Mouse (Mus musculus): ENCODE results near the gene Castor2. TPM values are rescaled to one million over a fixed set of nuclear protein-coding genes. Genes with fewer than 3 reads are reported as not detected.

Castor2 gene
- polyA plus RNA-seq, 1 experiment: 15.9 TPM

DNA sequence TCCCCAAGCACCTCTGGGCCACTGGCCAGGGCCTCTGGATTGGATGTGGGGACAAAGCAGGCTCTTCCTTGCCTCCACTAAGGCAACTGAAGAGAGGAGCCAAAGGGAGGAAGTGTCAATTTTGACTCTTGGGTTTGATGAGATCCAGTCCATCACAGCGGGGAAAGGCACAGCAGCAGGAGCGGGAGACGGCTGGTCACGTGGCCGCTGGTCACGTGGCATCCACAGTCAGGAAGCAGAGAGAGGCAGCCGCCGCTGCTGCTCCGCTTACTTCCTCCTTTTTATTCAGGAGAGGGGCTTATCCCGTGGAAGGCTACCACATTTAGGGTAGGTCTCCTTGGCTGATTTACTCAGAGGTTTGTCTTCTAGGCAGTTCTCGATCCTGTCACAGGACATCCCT, 42.9 kb downstream of the Castor2 start:
- TF ChIP-seq POLR2A (IDR thresholded peaks at IDR 0.05; ENCODE audit: control insufficient read depth, extremely low read depth, insufficient read depth, low read length, poor library complexity) (no peak), CTCF (IDR thresholded peaks at IDR 0.05; ENCODE audit: borderline replicate concordance, control insufficient read depth, extremely low read depth, insufficient read depth, low read length, poor library complexity) (no peak)
- no peaks in the 10 kb centered on the region for H3K36me3 ChIP-seq (ENCODE audit: control insufficient read depth, insufficient read depth, low read length)
- no peaks in the 10 kb centered on the region for H3K4me1 ChIP-seq (replicated peaks; ENCODE audit: control insufficient read depth, insufficient read depth, low read length)
- no peak overlapping the region for H3K27ac ChIP-seq (ENCODE audit: control insufficient read depth, insufficient read depth, low read length)
- no peak overlapping the region for H3K4me3 ChIP-seq (ENCODE audit: control insufficient read depth, insufficient read depth, low read length)
- DNase-seq: no peak
- WGBS: 92% methylated on average over 11 of the region's 11 CpGs
- H3K27me3 ChIP-seq (ENCODE audit: control insufficient read depth, insufficient read depth, low read length): no peaks in the 10 kb centered on the region

DNA sequence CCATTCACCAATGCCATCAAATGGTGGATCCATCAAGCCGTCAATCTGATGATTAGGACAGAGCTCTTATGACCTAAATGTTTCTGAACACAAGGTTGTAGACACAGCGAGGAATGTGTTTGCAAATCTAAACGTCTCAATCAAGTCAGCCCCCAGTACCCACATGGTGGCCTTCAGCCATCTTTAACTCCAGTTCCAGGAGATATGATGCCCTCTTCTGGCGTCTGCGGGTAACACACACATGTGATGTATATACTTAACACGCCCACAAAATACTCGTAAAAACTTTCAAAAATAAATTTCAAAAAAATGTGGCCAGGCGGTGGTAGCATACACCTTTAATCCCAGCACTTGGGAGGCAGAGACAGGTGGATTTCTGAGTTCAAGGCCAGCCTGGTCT, 45.5 kb downstream of the Castor2 start:
- no peak for DNase-seq
- Histone ChIP-seq H3K27ac (ENCODE audit: control insufficient read depth, insufficient read depth, low read length) (no peak overlapping the region), H3K27me3 (ENCODE audit: control insufficient read depth, insufficient read depth, low read length) (no peaks in the 10 kb centered on the region), H3K4me1 (replicated peaks; ENCODE audit: control insufficient read depth, insufficient read depth, low read length) (no peaks in the 10 kb centered on the region), H3K4me3 (ENCODE audit: control insufficient read depth, insufficient read depth, low read length) (no peak overlapping the region), H3K36me3 (ENCODE audit: control insufficient read depth, insufficient read depth, low read length) (no peaks in the 10 kb centered on the region)
- 96% methylated on average over 8 of the region's 8 CpGs for WGBS
- TF ChIP-seq POLR2A (IDR thresholded peaks at IDR 0.05; ENCODE audit: control insufficient read depth, extremely low read depth, insufficient read depth, low read length, poor library complexity) (no peak), CTCF (IDR thresholded peaks at IDR 0.05; ENCODE audit: borderline replicate concordance, control insufficient read depth, extremely low read depth, insufficient read depth, low read length, poor library complexity) (no peak)

DNA sequence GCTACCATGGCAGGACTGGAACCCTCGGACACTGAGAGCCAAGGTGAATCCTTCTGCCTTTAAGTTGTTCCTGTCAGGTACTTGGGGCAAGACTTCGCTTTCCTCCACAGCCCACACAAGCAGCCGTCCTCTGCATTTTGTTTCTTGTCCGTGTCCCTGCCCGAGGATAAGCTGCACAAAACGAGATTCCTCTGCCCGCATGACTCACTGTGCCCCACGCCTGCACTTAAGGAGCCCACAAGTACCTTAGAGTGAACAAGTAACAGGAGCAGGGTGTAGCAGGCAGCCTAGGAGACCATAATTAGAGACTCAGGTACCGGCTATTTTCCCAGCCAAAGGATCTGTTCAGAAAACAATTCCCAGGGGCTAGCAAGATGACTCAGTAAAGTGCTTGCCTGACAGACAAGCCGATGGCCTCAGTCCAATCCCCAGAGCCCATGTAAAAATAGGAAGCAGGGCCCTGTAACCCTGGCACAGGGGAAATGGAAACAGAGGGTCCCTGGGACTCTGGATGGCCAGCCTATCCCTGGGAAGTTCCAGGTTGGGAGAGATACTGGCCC, 47.8 kb downstream of the Castor2 start:
- 95% methylated on average over 10 of the region's 10 CpGs for WGBS
- Histone ChIP-seq H3K4me3 (ENCODE audit: control insufficient read depth, insufficient read depth, low read length) (no peak overlapping the region), H3K27ac (ENCODE audit: control insufficient read depth, insufficient read depth, low read length) (no peak overlapping the region), H3K4me1 (replicated peaks; ENCODE audit: control insufficient read depth, insufficient read depth, low read length) (no peaks in the 10 kb centered on the region), H3K27me3 (ENCODE audit: control insufficient read depth, insufficient read depth, low read length) (no peaks in the 10 kb centered on the region), H3K36me3 (ENCODE audit: control insufficient read depth, insufficient read depth, low read length) (no peaks in the 10 kb centered on the region)
- no peak for TF ChIP-seq CTCF (IDR thresholded peaks at IDR 0.05; ENCODE audit: borderline replicate concordance, control insufficient read depth, extremely low read depth, insufficient read depth, low read length, poor library complexity)
- TF ChIP-seq POLR2A (IDR thresholded peaks at IDR 0.05; ENCODE audit: control insufficient read depth, extremely low read depth, insufficient read depth, low read length, poor library complexity): no peak
- no peak for DNase-seq

DNA sequence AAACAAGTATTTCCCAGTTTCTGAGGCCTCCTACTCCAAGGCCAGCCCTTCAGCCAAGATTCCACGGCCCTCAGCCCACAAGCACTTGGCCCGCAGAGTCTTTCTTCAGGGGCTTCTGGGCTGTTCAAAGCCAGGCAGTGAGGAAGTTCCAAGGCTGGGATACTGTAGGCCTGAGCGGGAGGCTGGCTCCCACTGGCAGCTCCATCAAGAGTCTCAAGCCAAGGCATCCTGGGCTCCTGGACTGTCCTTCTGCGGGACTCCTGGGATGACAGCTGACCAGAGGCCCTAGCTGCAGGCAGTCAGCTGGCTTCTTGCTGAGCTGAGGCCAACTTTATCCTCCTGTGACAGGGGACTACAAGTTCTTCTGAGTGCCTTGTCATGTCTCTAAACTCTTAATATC, 48.6 kb downstream of the Castor2 start:
- H3K27ac ChIP-seq (ENCODE audit: control insufficient read depth, insufficient read depth, low read length): no peak overlapping the region
- H3K4me1 ChIP-seq (replicated peaks; ENCODE audit: control insufficient read depth, insufficient read depth, low read length): no peaks in the 10 kb centered on the region
- WGBS: 98% methylated on average over 4 of the region's 4 CpGs
- DNase-seq: no peak
- TF ChIP-seq POLR2A (IDR thresholded peaks at IDR 0.05; ENCODE audit: control insufficient read depth, extremely low read depth, insufficient read depth, low read length, poor library complexity) (no peak), CTCF (IDR thresholded peaks at IDR 0.05; ENCODE audit: borderline replicate concordance, control insufficient read depth, extremely low read depth, insufficient read depth, low read length, poor library complexity) (no peak)
- no peaks in the 10 kb centered on the region for H3K27me3 ChIP-seq (ENCODE audit: control insufficient read depth, insufficient read depth, low read length)
- no peaks in the 10 kb centered on the region for H3K36me3 ChIP-seq (ENCODE audit: control insufficient read depth, insufficient read depth, low read length)
- H3K4me3 ChIP-seq (ENCODE audit: control insufficient read depth, insufficient read depth, low read length): no peak overlapping the region

DNA sequence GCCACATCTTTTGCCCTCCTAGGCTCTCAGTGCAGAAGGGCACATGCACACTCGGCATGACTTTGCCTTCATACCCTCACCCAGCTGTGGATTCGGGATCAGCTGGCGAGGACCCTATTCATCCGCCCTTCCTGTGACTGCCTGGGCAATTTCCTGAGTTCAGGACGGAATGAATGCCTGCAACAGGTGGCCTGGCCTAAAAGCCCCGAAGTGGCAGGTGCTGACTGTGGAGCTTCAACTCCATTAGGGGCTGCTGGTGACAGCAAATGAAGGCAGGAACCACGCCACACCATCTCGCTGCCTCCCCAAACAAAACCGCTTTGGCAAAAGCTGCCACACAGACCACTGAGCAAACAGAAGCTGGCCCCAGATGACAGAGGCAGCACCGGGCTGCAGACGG, 52.4 kb downstream of the Castor2 start:
- Histone ChIP-seq H3K4me3 (ENCODE audit: control insufficient read depth, insufficient read depth, low read length) (no peak overlapping the region), H3K4me1 (replicated peaks; ENCODE audit: control insufficient read depth, insufficient read depth, low read length) (no peaks in the 10 kb centered on the region), H3K36me3 (ENCODE audit: control insufficient read depth, insufficient read depth, low read length) (no peaks in the 10 kb centered on the region), H3K27ac (ENCODE audit: control insufficient read depth, insufficient read depth, low read length) (no peak overlapping the region), H3K27me3 (ENCODE audit: control insufficient read depth, insufficient read depth, low read length) (no peaks in the 10 kb centered on the region)
- DNase-seq: no peak
- no peak for TF ChIP-seq CTCF (IDR thresholded peaks at IDR 0.05; ENCODE audit: borderline replicate concordance, control insufficient read depth, extremely low read depth, insufficient read depth, low read length, poor library complexity)
- no peak for TF ChIP-seq POLR2A (IDR thresholded peaks at IDR 0.05; ENCODE audit: control insufficient read depth, extremely low read depth, insufficient read depth, low read length, poor library complexity)
- WGBS: 95% methylated on average over 11 of the region's 11 CpGs

DNA sequence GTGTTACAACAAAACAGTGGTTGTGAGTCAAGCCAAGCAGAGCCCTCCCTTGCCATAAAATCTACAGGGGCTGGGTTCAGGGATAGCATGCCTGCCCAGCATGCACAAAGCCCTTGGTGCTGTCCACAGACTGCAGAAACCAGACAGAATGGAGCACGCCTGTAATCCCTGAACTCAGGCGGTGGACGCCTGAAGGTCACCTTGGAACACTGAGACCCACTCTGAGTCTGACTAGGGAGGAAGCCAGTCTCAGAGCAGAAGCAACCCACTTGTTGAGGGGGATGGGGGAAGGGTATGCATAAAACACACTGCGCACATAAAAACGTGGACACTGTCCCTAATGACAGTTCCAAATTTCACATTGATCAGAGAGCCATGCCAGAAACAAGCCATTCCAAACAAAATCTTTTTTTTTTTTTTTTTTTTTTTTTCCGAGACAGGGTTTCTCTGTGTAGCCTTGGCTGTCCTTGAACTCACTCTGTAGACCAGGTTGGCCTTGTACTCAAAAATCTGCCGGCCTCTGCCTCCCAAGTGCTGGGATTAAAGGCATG, 56.5 kb downstream of the Castor2 start:
- Histone ChIP-seq H3K4me3 (ENCODE audit: control insufficient read depth, insufficient read depth, low read length) (no peak overlapping the region), H3K27me3 (ENCODE audit: control insufficient read depth, insufficient read depth, low read length) (no peaks in the 10 kb centered on the region), H3K4me1 (replicated peaks; ENCODE audit: control insufficient read depth, insufficient read depth, low read length) (no peaks in the 10 kb centered on the region), H3K27ac (ENCODE audit: control insufficient read depth, insufficient read depth, low read length) (no peak overlapping the region), H3K36me3 (ENCODE audit: control insufficient read depth, insufficient read depth, low read length) (peaks cover 4% of the 10 kb centered on the region; the same call in 1 of the 2 replicates)
- TF ChIP-seq CTCF (IDR thresholded peaks at IDR 0.05; ENCODE audit: borderline replicate concordance, control insufficient read depth, extremely low read depth, insufficient read depth, low read length, poor library complexity): no peak
- no peak for TF ChIP-seq POLR2A (IDR thresholded peaks at IDR 0.05; ENCODE audit: control insufficient read depth, extremely low read depth, insufficient read depth, low read length, poor library complexity)
- DNase-seq: no peak
- WGBS: 93% methylated on average over 7 of the region's 7 CpGs

DNA sequence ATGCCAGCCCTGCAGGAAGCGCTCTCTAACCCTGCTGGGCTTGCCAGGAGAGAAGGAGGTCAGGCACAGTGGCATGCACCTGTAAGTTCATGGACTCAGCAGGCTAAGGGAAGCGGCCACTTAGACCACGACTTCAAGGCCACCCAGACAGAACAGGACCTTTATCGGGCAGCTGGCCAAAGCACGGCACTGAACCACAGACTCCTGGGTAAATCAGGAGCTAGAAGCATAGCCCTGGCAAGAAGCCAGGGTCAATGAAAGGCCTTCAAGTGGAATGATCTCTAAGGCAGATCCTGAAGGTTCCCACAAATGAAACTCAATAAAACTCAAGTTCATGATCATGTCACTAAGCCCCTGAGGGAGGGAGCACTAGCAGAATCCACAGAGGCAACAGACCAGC, 65.2 kb downstream of the Castor2 start:
- no peak for DNase-seq
- 88% methylated on average over 5 of the region's 5 CpGs for WGBS

More for the DNA sequence above, 65.2 kb downstream of the Castor2 start:
- Histone ChIP-seq H3K4me3 (ENCODE audit: control insufficient read depth, insufficient read depth, low read length) (no peak overlapping the region), H3K4me1 (replicated peaks; ENCODE audit: control insufficient read depth, insufficient read depth, low read length) (peaks cover 8% of the 10 kb centered on the region), H3K27me3 (ENCODE audit: control insufficient read depth, insufficient read depth, low read length) (no peaks in the 10 kb centered on the region), H3K36me3 (ENCODE audit: control insufficient read depth, insufficient read depth, low read length) (no peaks in the 10 kb centered on the region; the same call in none of the 2 replicates), H3K27ac (ENCODE audit: control insufficient read depth, insufficient read depth, low read length) (no peak overlapping the region)
- no peak for TF ChIP-seq POLR2A (IDR thresholded peaks at IDR 0.05; ENCODE audit: control insufficient read depth, extremely low read depth, insufficient read depth, low read length, poor library complexity)
- no peak for TF ChIP-seq CTCF (IDR thresholded peaks at IDR 0.05; ENCODE audit: borderline replicate concordance, control insufficient read depth, extremely low read depth, insufficient read depth, low read length, poor library complexity)
